Mouse (Mus musculus): ENCODE measurements around the gene Irf2. TPM values are rescaled to one million over a fixed set of nuclear protein-coding genes. Genes with fewer than 3 reads are reported as not detected.
A peak's percentile ranks its signal among the peaks of the same experiment; 100 is the strongest.

Irf2 gene
- polyA plus RNA-seq, 1 experiment from 2014 or later = 9.6 TPM

GRCm38 (mm10) chr8:46769408-46770180 lies 30.1 kb downstream of the Irf2 start:
- peak; percentile 38 for ATAC-seq (replicated peaks)
- WGBS = 68% methylated on average over 11 of the region's 11 CpGs

DNA sequence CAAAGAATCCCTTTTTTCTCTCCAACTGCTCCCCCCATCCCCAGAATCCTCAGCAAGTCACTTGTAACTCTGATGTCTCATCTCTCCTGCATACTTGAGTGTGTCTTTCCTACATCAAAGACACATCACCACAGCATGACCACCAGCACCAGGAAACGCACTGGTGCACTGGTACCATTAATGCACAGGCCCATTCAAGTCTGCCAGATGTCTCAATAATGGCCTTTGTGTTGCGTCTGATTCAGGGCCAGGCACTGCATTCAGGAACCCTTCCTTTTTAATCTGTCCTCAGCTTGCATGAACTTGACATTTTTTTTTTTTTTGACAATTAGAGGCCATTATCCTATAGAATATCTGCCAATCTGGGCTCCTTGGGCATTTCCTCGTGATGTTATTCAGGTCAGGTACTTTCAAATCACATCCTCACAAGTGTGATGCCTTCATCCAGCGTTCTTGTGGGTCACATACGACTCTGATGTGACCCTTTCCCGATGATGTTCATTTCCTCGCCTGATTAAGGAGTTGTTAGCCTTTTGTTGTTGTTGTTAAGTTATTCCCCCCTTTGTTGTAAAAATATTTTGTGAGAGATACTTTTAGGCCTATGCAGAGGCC lies 31.5 kb downstream of the Irf2 start:
- Histone ChIP-seq H3K9ac (replicated peaks) (no peak overlapping the region), H3K9me3 (no peaks in the 10 kb centered on the region), H3K4me3 (no peak overlapping the region), H3K4me1 (peaks cover 26% of the 10 kb centered on the region), H3K4me2 (replicated peaks) (no peak overlapping the region), H3K36me3 (no peaks in the 10 kb centered on the region), H3K27ac (replicated peaks) (no peak overlapping the region), H3K27me3 (no peaks in the 10 kb centered on the region)
- 7% methylated on average over 7 of the region's 7 CpGs for WGBS
- no peak for ATAC-seq (replicated peaks)

More at GRCm38 (mm10) chr8:46769408-46770180, 30.1 kb downstream of the Irf2 start:
- Histone ChIP-seq H3K9ac (replicated peaks) (no peak overlapping the region), H3K4me1 (peaks cover 26% of the 10 kb centered on the region), H3K9me3 (no peaks in the 10 kb centered on the region), H3K4me2 (replicated peaks) (no peak overlapping the region), H3K27ac (replicated peaks) (peak overlapping the region; percentile 43), H3K36me3 (no peaks in the 10 kb centered on the region), H3K4me3 (no peak overlapping the region), H3K27me3 (no peaks in the 10 kb centered on the region)

GRCm38 (mm10) chr8:46772801-46773200 lies 33.3 kb downstream of the Irf2 start:
- ATAC-seq (replicated peaks) = no peak
- no peaks in the 10 kb centered on the region for H3K27me3 ChIP-seq
- H3K27ac ChIP-seq (replicated peaks) = no peak overlapping the region
- H3K4me2 ChIP-seq (replicated peaks) = no peak overlapping the region
- no peak overlapping the region for H3K4me3 ChIP-seq
- no peaks in the 10 kb centered on the region for H3K9me3 ChIP-seq
- H3K36me3 ChIP-seq = no peaks in the 10 kb centered on the region
- peaks cover 26% of the 10 kb centered on the region for H3K4me1 ChIP-seq
- 91% methylated on average over 6 of the region's 6 CpGs for WGBS
- no peak overlapping the region for H3K9ac ChIP-seq (replicated peaks)

DNA sequence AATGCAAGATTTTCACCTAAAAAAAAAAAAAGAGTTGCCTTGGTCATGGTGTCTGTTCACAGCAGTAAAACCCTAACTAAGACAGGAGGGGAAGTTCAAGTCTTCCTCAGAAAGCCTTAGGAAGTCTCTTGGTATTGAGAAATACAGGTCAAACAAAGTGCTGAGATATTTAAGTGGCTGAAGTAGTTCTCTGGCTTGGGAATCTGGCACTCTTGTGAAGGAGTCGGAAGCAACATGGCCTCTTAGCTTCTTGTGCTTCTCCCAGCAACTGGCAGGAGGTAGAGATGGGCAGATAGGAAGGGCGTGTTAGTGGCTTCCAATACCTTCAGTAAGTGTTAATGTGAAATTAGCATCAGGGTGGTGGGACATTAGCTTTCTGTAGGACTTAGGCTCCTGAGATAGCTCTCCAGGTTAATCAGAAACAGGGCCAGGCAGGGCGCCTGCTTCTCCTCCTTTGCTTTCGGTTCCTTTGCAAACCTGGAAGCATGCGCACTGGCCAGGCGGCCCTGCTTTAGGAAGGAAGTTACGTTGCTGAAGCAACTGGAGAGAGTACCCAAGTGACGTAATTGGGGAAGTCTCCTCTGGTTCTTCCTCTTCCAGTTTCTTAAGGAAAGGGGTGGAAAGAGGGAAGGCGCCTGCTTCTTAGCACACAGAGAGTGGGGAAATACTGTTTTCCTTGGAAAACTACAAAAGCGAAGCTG lies 38.4 kb downstream of the Irf2 start:
- H3K36me3 ChIP-seq = no peaks in the 10 kb centered on the region
- no peak overlapping the region for H3K9ac ChIP-seq (replicated peaks)
- H3K4me1 ChIP-seq = no peaks in the 10 kb centered on the region
- no peak overlapping the region for H3K27ac ChIP-seq (replicated peaks)
- 95% methylated on average over 10 of the region's 10 CpGs for WGBS
- no peak overlapping the region for H3K4me3 ChIP-seq
- no peaks in the 10 kb centered on the region for H3K27me3 ChIP-seq
- no peak for ATAC-seq (replicated peaks)
- H3K9me3 ChIP-seq = no peaks in the 10 kb centered on the region
- H3K4me2 ChIP-seq (replicated peaks) = no peak overlapping the region

DNA sequence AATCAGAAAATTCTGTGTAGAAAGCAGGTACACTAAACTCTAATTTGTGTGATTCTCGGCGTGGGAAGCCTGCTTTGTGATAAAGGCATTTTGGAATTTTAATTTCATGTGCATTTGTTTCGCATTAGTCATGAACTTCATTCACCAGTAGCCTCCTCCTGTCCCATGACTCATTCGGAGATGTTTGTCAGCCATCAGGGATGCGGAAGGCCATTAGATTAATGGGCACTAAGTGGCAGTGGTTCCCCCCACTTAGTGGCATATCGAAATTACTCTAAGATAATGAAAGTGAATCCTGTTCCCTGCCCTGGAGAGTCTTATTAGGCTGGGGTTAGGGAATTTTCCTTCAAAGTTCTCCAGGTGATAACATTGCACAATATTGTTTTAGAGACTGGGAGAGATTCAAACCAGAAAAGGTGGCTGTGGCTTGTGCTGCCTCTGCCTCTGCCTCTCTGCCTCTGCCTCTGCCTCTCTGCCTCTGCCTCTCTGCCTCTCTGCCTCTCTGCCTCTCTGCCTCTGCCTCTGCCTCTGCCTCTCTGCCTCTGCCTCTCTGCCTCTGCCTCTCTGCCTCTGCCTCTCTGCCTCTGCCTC lies 41.6 kb downstream of the Irf2 start:
- Histone ChIP-seq H3K4me2 (replicated peaks) (no peak overlapping the region), H3K27ac (replicated peaks) (no peak overlapping the region), H3K4me1 (no peaks in the 10 kb centered on the region), H3K9ac (replicated peaks) (no peak overlapping the region), H3K27me3 (no peaks in the 10 kb centered on the region), H3K9me3 (no peaks in the 10 kb centered on the region), H3K4me3 (no peak overlapping the region), H3K36me3 (no peaks in the 10 kb centered on the region)
- no peak for ATAC-seq (replicated peaks)
- 88% methylated on average over 6 of the region's 6 CpGs for WGBS

DNA sequence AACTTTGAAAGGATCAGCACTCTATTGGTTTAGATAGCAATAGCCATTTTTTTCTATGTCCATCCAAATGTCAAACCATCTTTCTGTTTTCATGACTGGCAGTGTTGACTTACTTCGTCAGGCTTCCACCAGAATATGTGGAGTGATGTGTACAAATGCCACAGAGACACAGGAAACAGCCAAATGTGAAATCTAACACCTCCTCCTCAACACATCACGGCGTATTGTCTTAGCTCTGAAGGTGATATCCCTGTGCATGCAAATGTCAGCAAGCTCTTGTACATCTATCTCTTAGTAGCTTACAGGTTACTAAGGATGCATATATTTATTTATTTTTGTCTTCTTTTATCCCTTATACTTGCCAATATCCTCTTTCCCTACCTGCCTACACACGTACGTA lies 42.7 kb downstream of the Irf2 start:
- WGBS = 94% methylated on average over 5 of the region's 5 CpGs
- Histone ChIP-seq H3K27me3 (no peaks in the 10 kb centered on the region), H3K9me3 (no peaks in the 10 kb centered on the region), H3K4me3 (no peak overlapping the region), H3K4me1 (no peaks in the 10 kb centered on the region), H3K27ac (replicated peaks) (no peak overlapping the region), H3K36me3 (no peaks in the 10 kb centered on the region), H3K4me2 (replicated peaks) (no peak overlapping the region), H3K9ac (replicated peaks) (no peak overlapping the region)
- ATAC-seq (replicated peaks) = no peak

DNA sequence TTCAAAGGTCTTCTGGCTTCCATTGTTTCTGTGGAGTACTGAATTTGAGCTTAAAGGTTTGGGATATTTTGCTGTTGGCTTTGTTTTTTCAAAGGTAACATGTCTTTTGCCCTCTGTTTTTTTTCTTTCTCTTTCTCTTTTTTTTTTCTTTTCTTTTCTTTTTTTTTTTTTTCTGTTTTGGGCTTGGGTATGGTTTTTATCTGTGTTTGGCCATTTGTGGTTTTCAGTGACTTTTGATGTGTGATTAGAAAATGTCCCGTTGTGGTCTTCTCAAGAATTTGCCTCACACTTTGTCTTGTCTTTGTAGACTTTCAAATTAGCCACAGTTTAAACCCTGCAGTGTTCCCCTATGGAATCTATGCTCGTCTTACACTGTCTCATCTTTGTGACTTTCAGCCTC lies 45.5 kb downstream of the Irf2 start:
- H3K9me3 ChIP-seq = no peaks in the 10 kb centered on the region
- H3K27ac ChIP-seq (replicated peaks) = no peak overlapping the region
- H3K4me3 ChIP-seq = no peak overlapping the region
- ATAC-seq (replicated peaks) = no peak
- WGBS = 70% methylated on average over 2 of the region's 2 CpGs
- H3K4me2 ChIP-seq (replicated peaks) = no peak overlapping the region
- H3K9ac ChIP-seq (replicated peaks) = no peak overlapping the region
- no peaks in the 10 kb centered on the region for H3K27me3 ChIP-seq
- H3K4me1 ChIP-seq = no peaks in the 10 kb centered on the region
- H3K36me3 ChIP-seq = no peaks in the 10 kb centered on the region

DNA sequence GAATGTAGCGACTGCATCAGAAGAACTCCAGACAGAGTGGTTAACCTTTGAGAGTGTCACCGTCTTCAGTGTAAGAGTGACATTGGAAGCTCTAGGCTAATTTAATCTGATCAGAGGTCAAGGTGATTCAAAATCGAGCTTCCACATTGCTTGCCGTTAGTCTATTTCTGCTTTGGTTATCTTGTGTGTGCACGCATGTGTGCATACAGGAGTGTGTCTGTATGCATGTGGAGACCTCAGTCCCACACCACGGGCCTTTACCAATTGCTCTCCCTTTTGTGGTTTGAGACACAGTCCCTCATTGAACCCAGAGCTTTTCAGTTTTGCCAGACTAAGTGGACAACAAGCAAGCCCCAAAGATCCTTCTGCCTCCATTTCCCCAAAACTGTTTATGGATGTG lies 46.4 kb downstream of the Irf2 start:
- Histone ChIP-seq H3K4me3 (no peak overlapping the region), H3K27me3 (no peaks in the 10 kb centered on the region), H3K4me2 (replicated peaks) (no peak overlapping the region), H3K36me3 (no peaks in the 10 kb centered on the region), H3K9me3 (no peaks in the 10 kb centered on the region), H3K4me1 (no peaks in the 10 kb centered on the region), H3K9ac (replicated peaks) (no peak overlapping the region), H3K27ac (replicated peaks) (no peak overlapping the region)
- 91% methylated on average over 6 of the region's 6 CpGs for WGBS
- ATAC-seq (replicated peaks) = no peak

DNA sequence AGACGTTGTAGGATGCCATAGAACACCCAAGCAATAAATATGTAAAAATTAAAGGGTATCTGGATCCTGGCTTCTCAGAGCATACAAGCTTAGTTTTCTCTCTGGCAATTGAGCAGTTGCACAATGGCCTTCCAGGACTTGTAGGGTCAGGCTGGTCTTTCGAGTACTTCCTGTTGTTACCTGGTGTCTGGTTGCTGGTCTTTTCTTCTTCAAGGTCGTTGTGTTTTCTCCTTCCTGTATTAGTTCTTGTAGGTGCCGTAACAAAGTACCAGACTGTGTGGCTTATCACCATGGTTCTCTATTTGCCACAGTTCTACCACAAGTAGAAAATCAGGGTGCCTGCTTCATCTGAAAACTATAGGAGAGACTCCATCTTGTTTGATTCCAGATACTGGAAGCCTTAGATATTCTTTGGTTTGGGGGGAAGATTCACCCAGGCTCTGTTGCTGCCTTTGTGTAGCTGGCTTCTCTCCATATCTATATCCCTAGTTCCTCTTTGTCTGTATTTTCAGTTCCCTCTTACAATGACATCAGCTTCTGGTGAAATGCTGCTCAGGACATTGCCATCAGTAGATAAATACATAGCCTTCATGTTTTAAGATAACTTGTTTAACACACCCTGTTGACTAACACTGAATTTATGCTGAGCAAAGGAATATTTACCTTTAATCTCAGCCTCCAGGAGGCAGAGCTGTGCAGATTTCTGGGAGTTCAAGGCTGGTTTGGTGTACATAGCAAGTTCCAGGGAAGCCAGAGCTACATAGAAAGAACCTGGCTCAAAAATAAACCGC lies 49.8 kb downstream of the Irf2 start:
- no peaks in the 10 kb centered on the region for H3K9me3 ChIP-seq
- H3K4me1 ChIP-seq = no peaks in the 10 kb centered on the region
- H3K9ac ChIP-seq (replicated peaks) = no peak overlapping the region
- H3K27ac ChIP-seq (replicated peaks) = no peak overlapping the region
- no peak overlapping the region for H3K4me2 ChIP-seq (replicated peaks)
- no peaks in the 10 kb centered on the region for H3K36me3 ChIP-seq
- 90% methylated on average over 5 of the region's 5 CpGs for WGBS
- ATAC-seq (replicated peaks) = no peak
- no peaks in the 10 kb centered on the region for H3K27me3 ChIP-seq
- H3K4me3 ChIP-seq = no peak overlapping the region

DNA sequence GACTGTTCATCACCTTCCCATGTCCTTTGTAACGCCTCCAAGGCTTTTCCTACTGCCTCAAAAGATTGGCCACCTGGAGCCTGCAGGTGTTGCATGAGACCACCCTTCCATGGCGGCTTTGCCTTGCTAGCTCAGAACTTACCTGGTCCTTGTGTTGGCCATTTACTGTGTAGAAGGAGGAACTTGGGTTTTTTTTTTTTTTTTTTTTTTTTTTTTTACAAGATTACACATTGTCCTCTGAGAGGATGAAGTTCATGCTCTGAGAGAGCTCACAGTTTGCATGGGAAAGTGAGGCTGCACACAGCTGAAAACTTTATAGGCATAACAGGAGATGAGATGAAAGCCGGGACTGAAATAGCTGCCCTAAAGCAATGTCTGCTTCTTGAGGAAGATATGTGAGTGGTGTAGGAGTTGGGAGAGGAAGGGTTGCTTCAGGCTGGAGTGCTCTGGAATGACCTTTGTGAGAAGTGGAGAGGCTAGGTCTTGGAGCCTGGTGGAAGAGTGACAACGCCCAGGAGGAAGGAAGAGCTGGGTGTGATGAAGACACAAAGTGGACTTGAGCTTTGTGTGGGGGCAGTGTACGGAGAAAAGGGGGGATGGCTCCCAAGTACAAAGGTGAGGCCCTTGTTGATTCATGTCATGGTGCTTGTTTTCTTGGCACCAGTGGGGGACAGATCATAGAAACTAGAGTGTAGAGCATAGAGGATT lies 52.3 kb downstream of the Irf2 start:
- Histone ChIP-seq H3K9me3 (no peaks in the 10 kb centered on the region), H3K27ac (replicated peaks) (no peak overlapping the region), H3K4me2 (replicated peaks) (no peak overlapping the region), H3K4me3 (no peak overlapping the region), H3K9ac (replicated peaks) (no peak overlapping the region), H3K27me3 (no peaks in the 10 kb centered on the region), H3K36me3 (no peaks in the 10 kb centered on the region), H3K4me1 (no peaks in the 10 kb centered on the region)
- WGBS = 92% methylated on average over 5 of the region's 5 CpGs
- no peak for ATAC-seq (replicated peaks)

DNA sequence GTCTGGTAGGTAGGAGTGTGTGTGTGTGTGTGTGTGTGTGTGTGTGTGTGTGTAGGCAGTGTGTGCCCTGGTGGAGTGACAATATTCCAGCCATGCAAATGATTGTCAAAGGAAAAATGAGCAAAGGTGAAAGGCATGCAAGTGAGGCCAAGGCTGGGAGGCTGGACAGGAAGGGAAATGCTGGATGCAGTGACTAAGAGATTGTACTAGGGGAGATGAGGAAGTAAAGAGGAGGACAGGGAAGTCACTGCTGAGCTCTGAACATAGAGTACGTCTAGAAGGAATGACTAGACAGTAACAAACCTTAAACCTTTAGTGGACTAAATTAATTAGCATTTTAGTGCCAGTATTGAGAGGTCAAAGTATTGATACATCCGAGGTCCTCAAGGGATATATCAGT lies 53.1 kb downstream of the Irf2 start:
- Histone ChIP-seq H3K9me3 (no peaks in the 10 kb centered on the region), H3K4me1 (no peaks in the 10 kb centered on the region), H3K4me3 (no peak overlapping the region), H3K4me2 (replicated peaks) (no peak overlapping the region), H3K27ac (replicated peaks) (no peak overlapping the region), H3K9ac (replicated peaks) (no peak overlapping the region), H3K36me3 (0 out of 2 replicates have a peak, but pooled peaks cover 8% of the 10 kb centered on the region), H3K27me3 (no peaks in the 10 kb centered on the region)
- ATAC-seq (replicated peaks) = no peak
- 82% methylated on average over 2 of the region's 2 CpGs for WGBS

Measured in forebrain, embryonic 15.5 days (tissue).